Mouse (Mus musculus) hindbrain, postnatal 0 days (tissue): ENCODE measurements around the gene N4bp2l2. TPM values are rescaled to one million over a fixed set of nuclear protein-coding genes. Genes with fewer than 3 reads are reported as not detected.
"Not testable (repeated sequence)": the region's sequence is repeated elsewhere in the genome, so short reads cannot be mapped to it uniquely, and the experiment has no call there.

Source experiments
- ATAC-seq: fragments of 200-750 bp; cut with Nextera tagmentation; 2 replicates; pipeline ENCODE4 v1.8.0; 2017; ENCODE audit warnings: mild to moderate bottlenecking, moderate TSS enrichment, moderate library complexity
- DNase-seq: peaks from one replicate; pipeline ENCODE4 v3.0.0-alpha.2; 2015; ENCODE audit warnings: low spot score
- H3K27ac ChIP-seq: fragments of 300-500 bp; sonication (generic); 2 replicates; pipeline ENCODE4 v1.5.1; 2014; ENCODE audit warnings: mild to moderate bottlenecking
- H3K27me3 ChIP-seq: fragments of 300-500 bp; sonication (generic); 2 replicates; pipeline ENCODE4 v1.6.1; 2014; ENCODE audit warnings: low read length, mixed read lengths; ENCODE audit not compliant: insufficient read depth
- H3K36me3 ChIP-seq: fragments of 300-500 bp; sonication (generic); 2 replicates; pipeline ENCODE4 v1.6.1; 2014; ENCODE audit warnings: low read length, mixed read lengths; ENCODE audit not compliant: insufficient read depth
- H3K4me1 ChIP-seq: fragments of 300-500 bp; sonication (generic); 2 replicates; pipeline ENCODE4 v1.6.1; 2014; ENCODE audit warnings: antibody characterized with exemption, low read length, mixed read lengths; ENCODE audit not compliant: insufficient read depth
- H3K4me2 ChIP-seq: fragments of 300-500 bp; sonication (generic); 2 replicates; pipeline ENCODE4 v1.6.1; 2014; ENCODE audit warnings: low read depth, mild to moderate bottlenecking, low read length, moderate library complexity, mixed read lengths
- H3K4me3 ChIP-seq: fragments of 300-500 bp; sonication (generic); 2 replicates; pipeline ENCODE4 v1.5.1; 2014; ENCODE audit warnings: low read length
- H3K9ac ChIP-seq: fragments of 300-500 bp; sonication (generic); replicated peaks from 2 replicates; pipeline ENCODE4 v1.6.1; 2014; ENCODE audit warnings: mild to moderate bottlenecking, low read length, moderate library complexity, mixed read lengths
- H3K9me3 ChIP-seq: fragments of 300-500 bp; sonication (generic); 2 replicates; pipeline ENCODE4 v1.6.1; 2016; ENCODE audit warnings: low read length, mixed read lengths
- CTCF ChIP-seq: IDR thresholded peaks from 2 replicates; pipeline ENCODE4 v1.5.1; 2016; ENCODE audit warnings: antibody characterized with exemption, control low read depth, low read depth
- WGBS: fragments of 180-500 bp; shearing (Covaris S2); extraction: QIAGEN DNeasy Blood & Tissue Kit; methylation state at CpG from one replicate; pipeline ENCODE4 v1.1.7; 2014; 5-methylcytosine and 5-hydroxymethylcytosine counted together
- polyA plus RNA-seq: library from polyadenylated mRNA; unstranded; fragments of >200 nt; fragmentation: Nextera tagmentation; extraction: Ambion mirVana; gene quantifications from 2 replicates; pipeline ENCODE4 v1.2.1, GENCODE M21; 2015
- total RNA-seq: library from RNA; depleted of rRNA; stranded (reverse); fragments of >200 nt; gene quantifications from 2 replicates; pipeline ENCODE4 v1.2.3, GENCODE M21; 2014; rRNA removed

N4bp2l2 gene
- 27.2 and 37.6 TPM in 2 replicates for total RNA-seq
- polyA plus RNA-seq, result 31.5 and 33.0 TPM in 2 replicates

DNA sequence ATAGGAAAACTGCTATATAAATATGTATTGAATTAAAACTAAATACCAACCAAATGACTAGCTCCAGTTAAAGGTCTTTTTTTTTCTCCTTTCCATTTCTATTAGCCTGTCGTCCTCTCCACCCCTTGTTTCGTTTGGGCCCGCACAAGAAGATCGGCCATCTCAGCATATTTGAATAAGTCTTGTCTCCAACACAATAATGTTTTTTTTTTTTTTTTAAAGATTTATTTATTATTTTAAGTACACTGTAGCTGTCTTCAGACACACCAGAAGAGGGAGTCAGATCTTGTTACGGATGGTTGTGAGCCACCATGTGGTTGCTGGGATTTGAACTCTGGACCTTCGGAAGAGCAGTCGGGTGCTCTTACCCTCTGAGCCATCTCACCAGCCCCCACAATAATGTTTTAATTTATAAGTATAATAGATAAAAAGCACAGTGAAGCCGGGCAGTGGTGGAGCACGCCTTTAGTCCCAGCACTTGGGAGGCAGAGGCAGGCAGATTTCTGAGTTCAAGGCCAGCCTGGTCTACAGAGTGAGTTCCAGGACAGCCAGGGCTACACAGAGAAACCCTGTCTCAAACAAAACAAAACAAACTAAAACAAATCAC, at the start of gene N4bp2l2:
Gene N4bp2l2 (minus strand): TSS at position 51 of the 607 bp plus-strand sequence.
- not testable (repeated sequence) for H3K4me1 ChIP-seq, H3K9me3 ChIP-seq, ATAC-seq, H3K36me3 ChIP-seq, H3K27me3 ChIP-seq, DNase-seq
- 89% methylated on average over 8 of the region's 9 CpGs for WGBS
- peak within 1 kb of the TSS; percentile 61 for H3K4me2 ChIP-seq
- H3K9ac ChIP-seq, result peak within 1 kb of the TSS; percentile 87
- H3K4me3 ChIP-seq, result peak within 1 kb of the TSS; percentile 78
- peak within 1 kb of the TSS; percentile 97 for H3K27ac ChIP-seq

DNA sequence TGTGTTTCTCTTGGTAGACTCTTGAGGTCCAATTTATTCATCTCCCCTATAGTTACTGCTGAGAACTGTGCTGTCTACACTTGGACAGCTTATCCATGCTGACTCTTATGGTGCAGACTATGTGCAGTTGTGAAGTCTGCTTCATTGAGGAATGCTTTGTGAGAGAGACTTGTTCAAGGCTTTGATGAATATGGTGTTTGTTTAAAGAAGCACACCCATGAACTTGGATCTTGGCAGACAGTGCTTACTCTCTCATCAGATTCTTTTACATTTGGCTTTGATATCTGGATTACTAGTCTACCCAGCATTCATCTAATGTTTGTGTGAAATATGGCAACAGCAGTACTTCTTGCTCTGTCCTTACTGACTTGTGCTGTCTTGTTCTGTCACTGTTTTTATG, 47.4 kb upstream of the N4bp2l2 start:
- Histone ChIP-seq H3K4me1 (no peaks in the 10 kb centered on the region), H3K36me3 (no peaks in the 10 kb centered on the region), H3K4me2 (no peak overlapping the region), H3K27ac (no peak overlapping the region), H3K27me3 (no peaks in the 10 kb centered on the region), H3K4me3 (no peak overlapping the region), H3K9ac (no peak overlapping the region), H3K9me3 (no peaks in the 10 kb centered on the region)
- DNase-seq, result no peak
- no peak for TF ChIP-seq CTCF
- no peak for ATAC-seq

DNA sequence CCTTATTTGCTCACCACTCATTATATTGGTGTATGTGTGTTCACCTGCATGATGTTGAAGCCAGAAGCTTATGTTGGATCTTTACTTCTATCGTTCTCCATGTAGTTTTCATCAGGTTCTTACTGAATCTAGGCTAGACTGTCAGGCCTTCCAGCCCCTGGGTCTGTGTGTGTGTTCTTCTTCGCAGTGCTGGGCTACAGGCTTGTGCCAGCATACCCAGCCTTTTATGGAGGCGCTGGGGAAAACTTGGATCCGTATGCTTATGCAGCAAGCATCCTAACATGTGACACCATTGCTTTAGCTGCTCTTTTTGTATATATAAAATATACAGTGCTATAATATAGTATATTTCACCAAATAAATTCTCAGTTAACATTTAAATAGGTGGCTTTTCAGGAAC, 45.5 kb upstream of the N4bp2l2 start:
- Histone ChIP-seq H3K4me3 (no peak overlapping the region), H3K4me2 (no peak overlapping the region), H3K9me3 (no peaks in the 10 kb centered on the region), H3K27ac (no peak overlapping the region), H3K9ac (no peak overlapping the region), H3K4me1 (no peaks in the 10 kb centered on the region), H3K36me3 (no peaks in the 10 kb centered on the region), H3K27me3 (no peaks in the 10 kb centered on the region)
- DNase-seq (no peak), ATAC-seq (no peak)
- TF ChIP-seq CTCF, result no peak
- WGBS, result 92% methylated on average over 4 of the region's 4 CpGs

DNA sequence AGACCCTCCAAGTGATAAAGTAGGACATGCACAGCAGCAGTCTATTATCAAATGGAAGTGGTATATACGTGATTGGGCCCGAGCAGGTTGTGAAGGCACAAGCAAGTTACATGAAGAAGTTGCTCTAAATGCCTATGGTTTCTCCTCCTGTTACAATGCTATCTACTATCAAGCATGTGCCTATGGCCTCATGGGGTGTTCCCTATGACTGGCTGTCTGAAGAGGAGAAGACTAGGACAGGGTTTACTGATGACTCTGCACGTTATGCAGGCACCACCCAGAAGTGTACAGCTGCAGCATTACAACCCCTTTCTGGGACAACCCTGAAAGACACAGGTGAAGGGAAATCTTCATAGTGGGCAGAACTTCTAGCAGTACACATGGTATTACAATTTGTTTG, 41.2 kb upstream of the N4bp2l2 start:
- not testable (repeated sequence) for H3K27me3 ChIP-seq, H3K27ac ChIP-seq, H3K9me3 ChIP-seq, DNase-seq, H3K4me3 ChIP-seq, H3K4me1 ChIP-seq, H3K36me3 ChIP-seq, ATAC-seq, H3K9ac ChIP-seq, H3K4me2 ChIP-seq
- WGBS, result 96% methylated on average over 3 of the region's 3 CpGs

DNA sequence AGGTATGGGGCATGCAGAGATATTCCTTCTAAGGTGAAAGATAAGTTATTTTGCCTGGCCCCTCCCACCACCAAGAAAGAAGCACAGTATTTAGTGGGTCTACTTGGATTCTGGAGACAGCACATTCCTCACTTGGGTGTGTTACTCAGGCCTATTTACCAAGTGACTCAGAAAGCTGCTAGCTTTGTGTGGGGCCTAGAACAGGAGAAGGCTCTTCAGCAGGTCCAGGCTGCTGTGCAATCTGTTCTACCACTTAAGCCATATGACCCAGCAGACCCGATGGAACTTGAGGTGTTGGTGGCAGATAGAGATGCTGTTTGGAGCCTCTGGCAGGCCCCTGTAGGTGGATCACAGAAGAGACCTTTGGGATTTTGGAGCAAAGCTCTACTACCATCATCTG, 40.7 kb upstream of the N4bp2l2 start:
- not testable (repeated sequence) for H3K9me3 ChIP-seq, H3K36me3 ChIP-seq, DNase-seq, H3K27me3 ChIP-seq, H3K9ac ChIP-seq, H3K4me1 ChIP-seq, H3K4me3 ChIP-seq, H3K27ac ChIP-seq, H3K4me2 ChIP-seq, ATAC-seq
- 97% methylated on average over 1 of the region's 1 CpGs for WGBS

DNA sequence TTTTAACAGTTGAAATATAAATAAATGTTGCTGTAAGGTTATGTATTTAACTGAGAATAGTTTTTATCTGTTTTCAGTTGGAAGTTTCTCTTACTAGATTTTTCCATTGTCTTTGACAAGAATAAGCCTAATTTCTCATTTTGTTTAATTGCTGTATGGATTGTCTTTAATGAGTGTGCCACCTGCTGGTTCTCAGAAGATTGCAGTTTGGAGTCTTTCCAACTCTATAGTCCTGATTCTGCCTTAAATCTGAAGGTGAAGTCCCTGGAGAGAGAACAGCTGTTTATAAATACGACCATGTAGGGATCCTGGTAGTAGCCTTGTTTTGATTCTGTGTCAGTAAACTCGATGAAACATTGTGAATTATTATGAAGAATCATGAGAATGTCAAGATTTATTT, 36.7 kb upstream of the N4bp2l2 start:
- Histone ChIP-seq H3K4me1 (no peaks in the 10 kb centered on the region), H3K9me3 (no peaks in the 10 kb centered on the region), H3K36me3 (no peaks in the 10 kb centered on the region), H3K27ac (no peak overlapping the region), H3K9ac (no peak overlapping the region), H3K4me3 (no peak overlapping the region), H3K4me2 (no peak overlapping the region), H3K27me3 (no peaks in the 10 kb centered on the region)
- ATAC-seq (no peak), DNase-seq (peak; percentile 69)
- TF ChIP-seq CTCF, result peak; percentile 57
- 42% methylated on average over 2 of the region's 2 CpGs for WGBS

DNA sequence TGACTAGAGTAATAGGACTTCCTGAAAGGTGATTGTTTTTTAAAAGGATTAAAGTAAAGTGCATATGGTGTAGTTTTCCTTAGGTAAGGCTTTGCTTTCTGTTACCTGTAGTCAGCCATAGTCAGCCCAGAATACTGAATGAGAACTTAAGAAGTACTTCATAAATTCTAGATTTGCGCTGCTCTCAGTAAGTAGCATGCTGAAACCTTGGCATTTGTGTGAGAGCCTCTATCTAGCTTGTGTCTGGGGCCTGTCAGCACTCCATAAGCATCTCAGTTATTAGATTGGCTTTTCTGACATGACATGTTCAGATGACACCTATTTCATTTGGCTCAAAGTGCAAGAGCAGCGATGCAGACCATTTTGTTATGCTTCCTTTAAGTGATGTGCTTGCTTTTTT, 27.3 kb upstream of the N4bp2l2 start:
- H3K9ac ChIP-seq, result no peak overlapping the region
- no peak for TF ChIP-seq CTCF

More for the DNA sequence above, 27.3 kb upstream of the N4bp2l2 start:
- no peak for DNase-seq
- Histone ChIP-seq H3K27me3 (no peaks in the 10 kb centered on the region), H3K9me3 (no peaks in the 10 kb centered on the region), H3K36me3 (no peaks in the 10 kb centered on the region), H3K4me3 (no peak overlapping the region), H3K27ac (no peak overlapping the region), H3K4me2 (no peak overlapping the region), H3K4me1 (no peaks in the 10 kb centered on the region)
- ATAC-seq, result no peak
- WGBS, result 91% methylated on average over 2 of the region's 2 CpGs
